Mouse (Mus musculus): ENCODE measurements around the gene Auh. TPM values are rescaled to one million over a fixed set of nuclear protein-coding genes. Genes with fewer than 3 reads are reported as not detected.
A peak's percentile ranks its signal among the peaks of the same experiment; 100 is the strongest.

Gene Auh
- total and polyA plus RNA-seq, 3 experiments, result 17.8 to 36.6 (median 21.3) TPM

DNA sequence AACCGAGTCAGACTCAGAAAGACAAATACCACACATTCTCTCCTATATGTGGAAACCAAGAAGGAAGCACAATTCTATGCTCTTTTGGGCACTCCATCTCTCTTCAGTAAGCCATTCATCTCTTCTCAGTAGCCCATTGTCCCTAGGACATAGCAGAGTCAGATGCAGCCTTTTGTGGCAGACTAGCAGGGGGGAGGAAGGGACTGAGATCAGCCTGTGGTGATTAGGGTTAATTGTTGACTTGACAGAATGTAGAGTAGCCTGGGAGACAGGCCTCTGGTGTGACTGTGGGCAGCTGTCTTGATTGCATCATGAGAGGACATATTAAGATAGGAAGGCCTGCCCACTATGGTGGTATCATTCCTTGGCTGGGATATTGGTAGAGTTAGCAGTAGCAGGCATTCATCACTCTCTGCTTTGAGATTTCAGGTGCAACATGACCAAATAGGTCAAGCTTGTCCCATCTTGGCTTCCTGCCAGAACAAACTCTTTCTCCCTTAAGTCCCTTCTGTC lies 13.5 kb upstream of the Auh start:
- DNase-seq (ENCODE audit: low spot score) (no peak), ATAC-seq (ENCODE audit: extremely low read depth, insufficient number of reproducible peaks, low FRiP score, poor library complexity, severe bottlenecking) (no peak)
- H3K9me3 ChIP-seq (replicated peaks), result no peaks in the 10 kb centered on the region
- no peak overlapping the region for H3K4me3 ChIP-seq (ENCODE audit: low read depth, low read length)
- no peaks in the 10 kb centered on the region for H3K27me3 ChIP-seq (ENCODE audit: insufficient read depth, low read length)
- H3K36me3 ChIP-seq (replicated peaks), result no peaks in the 10 kb centered on the region
- no peaks in the 10 kb centered on the region for H3K4me1 ChIP-seq (ENCODE audit: insufficient read depth, low read depth, low read length)
- TF ChIP-seq GATA1 (IDR thresholded peaks at IDR 0.05; ENCODE audit: borderline replicate concordance, low read length), result no peak
- no peak for TF ChIP-seq TAL1 (conservative IDR thresholded peaks at IDR 0.05; ENCODE audit: low read depth, low read length)
- TF ChIP-seq GATA2 (IDR thresholded peaks at IDR 0.05; ENCODE audit: borderline replicate concordance, low read depth, low read length), result no peak
- TF ChIP-seq CTCF (IDR thresholded peaks at IDR 0.05; ENCODE audit: low read depth, low read length), result no peak
- no peak for TF ChIP-seq POLR2AphosphoS5 (IDR thresholded peaks at IDR 0.05; ENCODE audit: insufficient replicate concordance, low read depth, low read length)

DNA sequence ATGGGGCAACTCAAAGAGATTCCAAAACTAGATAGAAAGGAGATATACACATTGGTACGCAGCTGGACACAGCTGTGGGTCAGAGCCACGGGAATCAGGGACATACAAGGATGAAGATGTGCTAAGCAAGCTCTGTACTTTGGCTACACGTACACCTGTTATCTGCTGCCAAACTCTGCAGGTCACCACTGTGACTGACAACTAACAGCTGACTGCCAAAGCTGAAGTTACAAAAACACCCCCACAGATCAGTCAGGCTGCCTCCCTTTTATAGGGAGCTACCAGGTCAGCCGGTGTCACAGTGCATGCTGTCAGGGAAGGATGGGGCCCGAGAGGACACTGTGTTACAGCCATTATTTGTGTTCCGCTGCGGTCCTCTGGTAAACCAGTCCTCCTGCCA lies 11.5 kb upstream of the Auh start:
- DNase-seq (ENCODE audit: low spot score) (no peak), ATAC-seq (ENCODE audit: extremely low read depth, insufficient number of reproducible peaks, low FRiP score, poor library complexity, severe bottlenecking) (no peak)
- H3K9me3 ChIP-seq (replicated peaks), result no peaks in the 10 kb centered on the region
- H3K4me1 ChIP-seq (ENCODE audit: insufficient read depth, low read depth, low read length), result no peaks in the 10 kb centered on the region
- no peak overlapping the region for H3K4me3 ChIP-seq (ENCODE audit: low read depth, low read length)
- no peaks in the 10 kb centered on the region for H3K27me3 ChIP-seq (ENCODE audit: insufficient read depth, low read length)
- TF ChIP-seq CTCF (IDR thresholded peaks at IDR 0.05; ENCODE audit: low read depth, low read length) (no peak), POLR2AphosphoS5 (IDR thresholded peaks at IDR 0.05; ENCODE audit: insufficient replicate concordance, low read depth, low read length) (no peak), TAL1 (conservative IDR thresholded peaks at IDR 0.05; ENCODE audit: low read depth, low read length) (no peak), GATA1 (IDR thresholded peaks at IDR 0.05; ENCODE audit: borderline replicate concordance, low read length) (no peak), GATA2 (IDR thresholded peaks at IDR 0.05; ENCODE audit: borderline replicate concordance, low read depth, low read length) (no peak)
- H3K36me3 ChIP-seq (replicated peaks), result no peaks in the 10 kb centered on the region

DNA sequence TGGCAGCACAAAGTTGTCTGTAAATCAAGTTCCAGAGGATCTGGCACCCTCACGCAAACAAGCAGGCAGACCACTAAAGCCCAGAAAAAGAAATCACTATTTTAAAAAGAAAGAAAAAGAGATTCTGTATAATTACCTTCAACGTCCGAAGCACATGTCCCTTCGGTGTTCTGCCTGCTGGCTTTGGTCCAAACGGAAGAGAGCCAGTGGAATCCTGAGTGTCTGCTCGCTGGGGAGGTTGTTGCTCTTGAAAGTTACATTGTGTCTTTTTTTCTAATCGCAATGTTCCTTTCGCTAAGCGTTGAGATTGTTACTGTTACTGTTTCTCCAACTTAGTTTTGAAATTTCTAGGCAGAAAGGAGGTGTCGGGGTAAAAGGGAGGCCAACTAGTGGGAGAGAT lies 1.1 kb upstream of the Auh start:
- ATAC-seq (ENCODE audit: extremely low read depth, insufficient number of reproducible peaks, low FRiP score, poor library complexity, severe bottlenecking) (no peak), DNase-seq (ENCODE audit: low spot score) (no peak)
- H3K9me3 ChIP-seq (replicated peaks), result no peaks in the 10 kb centered on the region
- H3K36me3 ChIP-seq (replicated peaks), result peaks cover 14% of the 10 kb centered on the region
- H3K4me1 ChIP-seq (ENCODE audit: insufficient read depth, low read depth, low read length), result peaks cover 30% of the 10 kb centered on the region
- TF ChIP-seq TAL1 (conservative IDR thresholded peaks at IDR 0.05; ENCODE audit: low read depth, low read length), result no peak
- no peak overlapping the region for H3K4me3 ChIP-seq (ENCODE audit: low read depth, low read length)
- no peaks in the 10 kb centered on the region for H3K27me3 ChIP-seq (ENCODE audit: insufficient read depth, low read length)

DNA sequence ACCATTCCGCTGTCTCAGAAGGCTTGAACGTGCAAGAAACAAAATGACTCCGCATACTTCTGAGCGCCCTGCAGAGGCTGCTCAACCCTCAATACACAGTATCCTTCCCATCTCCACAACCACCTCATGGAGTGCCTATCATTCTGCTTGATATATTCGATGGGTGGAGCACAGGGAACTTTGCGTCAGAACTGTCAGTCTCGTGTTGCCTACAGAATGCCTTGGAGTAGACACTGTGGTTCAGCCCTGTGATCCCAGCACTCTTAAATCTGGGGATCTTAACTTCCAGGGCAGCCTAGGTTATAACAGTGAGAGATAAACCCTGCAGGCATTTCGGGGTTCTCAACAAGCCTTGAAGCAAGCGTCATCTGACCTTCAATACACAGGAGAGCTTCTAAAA lies 1.1 kb downstream of the Auh start:
- peaks cover 31% of the 10 kb centered on the region for H3K36me3 ChIP-seq (replicated peaks)
- H3K4me1 ChIP-seq (ENCODE audit: insufficient read depth, low read depth, low read length), result peaks cover 30% of the 10 kb centered on the region
- H3K9me3 ChIP-seq (replicated peaks), result peaks cover 8% of the 10 kb centered on the region; the same call in 1 of the 2 replicates
- TF ChIP-seq POLR2AphosphoS5 (IDR thresholded peaks at IDR 0.05; ENCODE audit: insufficient replicate concordance, low read depth, low read length) (no peak), GATA1 (IDR thresholded peaks at IDR 0.05; ENCODE audit: borderline replicate concordance, low read length) (no peak), CTCF (IDR thresholded peaks at IDR 0.05; ENCODE audit: low read depth, low read length) (no peak), TAL1 (conservative IDR thresholded peaks at IDR 0.05; ENCODE audit: low read depth, low read length) (no peak), GATA2 (IDR thresholded peaks at IDR 0.05; ENCODE audit: borderline replicate concordance, low read depth, low read length) (no peak)
- no peak for ATAC-seq (ENCODE audit: extremely low read depth, insufficient number of reproducible peaks, low FRiP score, poor library complexity, severe bottlenecking)
- no peaks in the 10 kb centered on the region for H3K27me3 ChIP-seq (ENCODE audit: insufficient read depth, low read length)
- H3K4me3 ChIP-seq (ENCODE audit: low read depth, low read length), result peak overlapping the region; percentile 92; the same call in 1 of the 2 replicates
- no peak for DNase-seq (ENCODE audit: low spot score)

DNA sequence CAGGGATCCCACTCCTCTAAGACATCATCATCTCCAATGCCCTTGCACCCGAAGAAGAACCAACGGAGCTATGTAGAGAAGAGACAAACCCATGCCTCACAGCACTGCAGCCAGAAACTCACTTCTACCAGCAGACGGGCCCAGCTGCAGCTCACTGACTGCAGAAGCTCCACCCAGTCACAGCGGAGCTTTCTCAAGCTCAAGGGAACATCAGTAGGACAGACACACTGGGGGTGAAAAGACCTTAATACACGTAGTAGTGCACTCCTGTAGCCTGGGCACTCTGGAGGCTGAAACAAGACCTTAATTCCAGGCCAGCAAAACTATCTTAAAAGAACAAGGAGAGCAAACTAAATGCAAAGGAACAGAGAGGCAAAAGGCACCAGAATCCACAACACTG lies 5.0 kb downstream of the Auh start:
- DNase-seq (ENCODE audit: low spot score), result no peak
- Histone ChIP-seq H3K27me3 (ENCODE audit: insufficient read depth, low read length) (no peaks in the 10 kb centered on the region), H3K4me3 (ENCODE audit: low read depth, low read length) (no peak overlapping the region), H3K4me1 (ENCODE audit: insufficient read depth, low read depth, low read length) (peaks cover 34% of the 10 kb centered on the region), H3K36me3 (replicated peaks) (peaks cover 57% of the 10 kb centered on the region), H3K9me3 (replicated peaks) (peaks cover 8% of the 10 kb centered on the region; the same call in 1 of the 2 replicates)
- TF ChIP-seq CTCF (IDR thresholded peaks at IDR 0.05; ENCODE audit: low read depth, low read length) (no peak), TAL1 (conservative IDR thresholded peaks at IDR 0.05; ENCODE audit: low read depth, low read length) (no peak), GATA1 (IDR thresholded peaks at IDR 0.05; ENCODE audit: borderline replicate concordance, low read length) (no peak), GATA2 (IDR thresholded peaks at IDR 0.05; ENCODE audit: borderline replicate concordance, low read depth, low read length) (no peak), POLR2AphosphoS5 (IDR thresholded peaks at IDR 0.05; ENCODE audit: insufficient replicate concordance, low read depth, low read length) (no peak)
- ATAC-seq (ENCODE audit: extremely low read depth, insufficient number of reproducible peaks, low FRiP score, poor library complexity, severe bottlenecking), result no peak

DNA sequence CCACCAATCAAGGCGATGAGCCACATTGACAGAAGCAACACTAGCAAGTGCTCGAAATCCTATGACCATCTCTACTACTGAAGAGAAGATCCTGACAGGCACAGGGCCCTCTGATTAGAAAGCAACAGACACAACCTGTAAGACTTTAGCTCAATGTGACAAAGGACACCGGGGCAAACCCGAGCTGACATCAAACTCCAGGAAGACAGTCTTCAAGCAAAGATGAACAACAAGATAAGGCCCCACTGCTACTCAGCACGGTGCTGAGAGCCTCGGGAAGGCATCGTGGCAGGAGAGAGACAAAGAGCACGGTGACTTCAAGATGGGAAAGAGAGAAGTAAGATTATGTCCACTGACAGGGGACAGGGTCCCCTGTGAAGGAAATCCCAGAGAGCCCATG lies 7.5 kb downstream of the Auh start:
- Histone ChIP-seq H3K4me3 (ENCODE audit: low read depth, low read length) (no peak overlapping the region), H3K27me3 (ENCODE audit: insufficient read depth, low read length) (no peaks in the 10 kb centered on the region), H3K4me1 (ENCODE audit: insufficient read depth, low read depth, low read length) (peaks cover 16% of the 10 kb centered on the region), H3K9me3 (replicated peaks) (peaks cover 8% of the 10 kb centered on the region; the same call in 1 of the 2 replicates), H3K36me3 (replicated peaks) (peaks cover 72% of the 10 kb centered on the region)
- DNase-seq (ENCODE audit: low spot score) (no peak), ATAC-seq (ENCODE audit: extremely low read depth, insufficient number of reproducible peaks, low FRiP score, poor library complexity, severe bottlenecking) (no peak; the same call in 1 of the 2 replicates)
- TF ChIP-seq GATA2 (IDR thresholded peaks at IDR 0.05; ENCODE audit: borderline replicate concordance, low read depth, low read length) (no peak), POLR2AphosphoS5 (IDR thresholded peaks at IDR 0.05; ENCODE audit: insufficient replicate concordance, low read depth, low read length) (no peak), TAL1 (conservative IDR thresholded peaks at IDR 0.05; ENCODE audit: low read depth, low read length) (no peak), CTCF (IDR thresholded peaks at IDR 0.05; ENCODE audit: low read depth, low read length) (no peak), GATA1 (IDR thresholded peaks at IDR 0.05; ENCODE audit: borderline replicate concordance, low read length) (no peak)

Measured in G1E (cell line).